Mouse (Mus musculus) MEL (cell line): ENCODE measurements around the gene Auts2. TPM values are rescaled to one million over a fixed set of nuclear protein-coding genes. Genes with fewer than 3 reads are reported as not detected.

Source experiments
- DNase-seq: peaks from one replicate; pipeline ENCODE4 v3.0.0; 2011; ENCODE audit warnings: low read depth, low spot score
- H3K27ac ChIP-seq: 2 replicates; pipeline ENCODE4 v1.5.1; 2012; ENCODE audit warnings: low read depth, mild to moderate bottlenecking, control low read depth, low read length, moderate library complexity; ENCODE audit not compliant: control insufficient read depth
- H3K27me3 ChIP-seq, 2 experiments: fragments of 150-350 bp in 1 of 2; sonication (generic) in 1 of 2; 2 replicates each; pipeline ENCODE4 v1.6.1; 2012; ENCODE audit warnings: low read length in 2 of 2, mild to moderate bottlenecking in 2 of 2, improper control_type of control experiment in 1 of 2, moderate library complexity in 1 of 2; ENCODE audit not compliant: insufficient read depth in 2 of 2, control insufficient read depth in 1 of 2
- H3K36me3 ChIP-seq, 2 experiments: 2 replicates each; pipeline ENCODE4 v1.6.1; 2012 to 2014; ENCODE audit warnings: low read length in 2 of 2, improper control_type of control experiment in 1 of 2, inconsistent platforms in 1 of 2, mild to moderate bottlenecking in 1 of 2; ENCODE audit not compliant: insufficient read depth in 2 of 2, control insufficient read depth in 1 of 2
- H3K4me1 ChIP-seq, 2 experiments: fragments of 150-350 bp in 1 of 2; sonication (generic) in 1 of 2; 2 replicates each; pipeline ENCODE4 v1.6.1; 2012; ENCODE audit warnings: low read length in 2 of 2, improper control_type of control experiment in 1 of 2, mild to moderate bottlenecking in 1 of 2; ENCODE audit not compliant: insufficient read depth in 2 of 2, control insufficient read depth in 1 of 2
- H3K4me3 ChIP-seq, 2 experiments: fragments of 150-350 bp in 1 of 2; sonication (generic) in 1 of 2; 2 replicates each; pipeline ENCODE4 v1.5.1; 2012; ENCODE audit warnings: low read depth in 2 of 2, low read length in 2 of 2, mild to moderate bottlenecking in 2 of 2, moderate library complexity in 2 of 2, control low read depth in 1 of 2, improper control_type of control experiment in 1 of 2; ENCODE audit not compliant: control insufficient read depth in 1 of 2, insufficient read depth in 1 of 2
- H3K79me2 ChIP-seq: 2 replicates; pipeline ENCODE4 v1.6.1; 2012; ENCODE audit warnings: mild to moderate bottlenecking, low read length, moderate library complexity; ENCODE audit not compliant: control insufficient read depth, poor library complexity, insufficient read depth
- H3K9ac ChIP-seq: 2 replicates; pipeline ENCODE4 v1.6.1; 2012; ENCODE audit warnings: low read depth, mild to moderate bottlenecking, control low read depth, low read length, moderate library complexity; ENCODE audit not compliant: control insufficient read depth, poor library complexity, severe bottlenecking
- H3K9me3 ChIP-seq: fragments of 150-350 bp; sonication (generic); replicated peaks from 2 replicates; pipeline ENCODE4 v1.6.1; 2012; ENCODE audit warnings: mild to moderate bottlenecking, low read length, improper control_type of control experiment, moderate library complexity; ENCODE audit not compliant: insufficient read depth
- BHLHE40 ChIP-seq: IDR thresholded peaks from 2 replicates; pipeline ENCODE4 v1.6.1; 2012; ENCODE audit warnings: low read depth, mild to moderate bottlenecking, inconsistent platforms, low read length, improper control_type of control experiment, borderline replicate concordance
- CHD1 ChIP-seq: IDR thresholded peaks from 2 replicates; pipeline ENCODE4 v1.6.1; 2012; ENCODE audit warnings: low read depth, mild to moderate bottlenecking, inconsistent platforms, low read length, improper control_type of control experiment
- CHD2 ChIP-seq: IDR thresholded peaks from 2 replicates; pipeline ENCODE4 v1.6.1; 2011; ENCODE audit warnings: low read length, improper control_type of control experiment
- CTCF ChIP-seq, 3 experiments: IDR thresholded peaks in 2 of 3; conservative IDR thresholded peaks in 1 of 3; 2 replicates each; pipeline ENCODE4 v1.5.1; 2011 to 2012; ENCODE audit warnings: low read length in 3 of 3, low read depth in 2 of 3, mild to moderate bottlenecking in 2 of 3, improper control_type of control experiment in 1 of 3, inconsistent platforms in 1 of 3, mixed read lengths in 1 of 3, moderate library complexity in 1 of 3; ENCODE audit not compliant: control insufficient read depth in 1 of 3, insufficient read depth in 1 of 3, poor library complexity in 1 of 3, severe bottlenecking in 1 of 3
- ELF1 ChIP-seq: IDR thresholded peaks from 2 replicates; pipeline ENCODE4 v1.6.1; 2014; ENCODE audit warnings: low read depth, mild to moderate bottlenecking, inconsistent platforms, low read length, improper control_type of control experiment, moderate library complexity
- EP300 ChIP-seq, 2 experiments: IDR thresholded peaks; 2 replicates each; pipeline ENCODE4 v1.6.1; 2011; ENCODE audit warnings: improper control_type of control experiment in 2 of 2, low read length in 2 of 2, low read depth in 1 of 2, mild to moderate bottlenecking in 1 of 2
- GATA1 ChIP-seq: IDR thresholded peaks from 2 replicates; pipeline ENCODE4 v1.6.1; 2011; ENCODE audit warnings: low read depth, low read length, improper control_type of control experiment
- JUND ChIP-seq: IDR thresholded peaks from 2 replicates; pipeline ENCODE4 v1.6.1; 2011; ENCODE audit warnings: low read depth, mild to moderate bottlenecking, improper control_type of control experiment, low read length
- KAT2A ChIP-seq: conservative IDR thresholded peaks from 2 replicates; pipeline ENCODE4 v1.6.1; 2012; ENCODE audit warnings: low read depth, low read length, improper control_type of control experiment, inconsistent platforms
- MAFK ChIP-seq: IDR thresholded peaks from 2 replicates; pipeline ENCODE4 v1.6.1; 2011; ENCODE audit warnings: low read depth, mild to moderate bottlenecking, low read length, improper control_type of control experiment, borderline replicate concordance
- MAZ ChIP-seq: IDR thresholded peaks from 2 replicates; pipeline ENCODE4 v1.6.1; 2012; ENCODE audit warnings: low read depth, mild to moderate bottlenecking, inconsistent platforms, low read length, improper control_type of control experiment
- MEF2A ChIP-seq: IDR thresholded peaks from 2 replicates; pipeline ENCODE4 v1.6.1; 2014; ENCODE audit warnings: low read depth, mild to moderate bottlenecking, inconsistent platforms, low read length, improper control_type of control experiment; ENCODE audit not compliant: poor library complexity, insufficient replicate concordance, severe bottlenecking; ENCODE audit errors: extremely low read depth
- NELFE ChIP-seq: IDR thresholded peaks from 2 replicates; pipeline ENCODE4 v1.6.1; 2011; ENCODE audit warnings: low read depth, low read length, improper control_type of control experiment
- POLR2A ChIP-seq, 2 experiments: IDR thresholded peaks; 2 replicates each; pipeline ENCODE4 v1.6.1; 2011 to 2012; ENCODE audit warnings: low read length in 2 of 2, mild to moderate bottlenecking in 2 of 2, control low read depth in 1 of 2, improper control_type of control experiment in 1 of 2, low read depth in 1 of 2, moderate library complexity in 1 of 2; ENCODE audit not compliant: control insufficient read depth in 1 of 2, insufficient read depth in 1 of 2, poor library complexity in 1 of 2
- RAD21 ChIP-seq: IDR thresholded peaks from 2 replicates; pipeline ENCODE4 v1.6.1; 2011; ENCODE audit warnings: mild to moderate bottlenecking, low read depth, low read length, improper control_type of control experiment
- RCOR1 ChIP-seq: IDR thresholded peaks from 2 replicates; pipeline ENCODE4 v1.6.1; 2012; ENCODE audit warnings: low read depth, mild to moderate bottlenecking, inconsistent platforms, low read length, improper control_type of control experiment
- TAL1 ChIP-seq: IDR thresholded peaks from 2 replicates; pipeline ENCODE4 v1.6.1; 2012; ENCODE audit warnings: mild to moderate bottlenecking, inconsistent platforms, low read length, moderate library complexity, mixed read lengths
- TCF12 ChIP-seq: IDR thresholded peaks from 2 replicates; pipeline ENCODE4 v1.6.1; 2014; ENCODE audit warnings: low read depth, mild to moderate bottlenecking, inconsistent platforms, low read length, improper control_type of control experiment, moderate library complexity
- UBTF ChIP-seq: IDR thresholded peaks from 2 replicates; pipeline ENCODE4 v1.6.1; 2012; ENCODE audit warnings: low read depth, mild to moderate bottlenecking, inconsistent platforms, low read length, improper control_type of control experiment, moderate library complexity, borderline replicate concordance; ENCODE audit not compliant: insufficient read depth
- USF1 ChIP-seq: IDR thresholded peaks from 2 replicates; pipeline ENCODE4 v1.6.1; 2014; ENCODE audit warnings: low read depth, mild to moderate bottlenecking, inconsistent platforms, low read length, improper control_type of control experiment, moderate library complexity
- USF2 ChIP-seq, 2 experiments: IDR thresholded peaks; 2 replicates each; pipeline ENCODE4 v1.6.1; 2011 to 2012; ENCODE audit warnings: improper control_type of control experiment in 2 of 2, low read length in 2 of 2, borderline replicate concordance in 1 of 2, inconsistent platforms in 1 of 2, low read depth in 1 of 2, mild to moderate bottlenecking in 1 of 2; ENCODE audit not compliant: insufficient read depth in 1 of 2
- ZKSCAN1 ChIP-seq: IDR thresholded peaks from 2 replicates; pipeline ENCODE4 v1.6.1; 2012; ENCODE audit warnings: low read depth, mild to moderate bottlenecking, inconsistent platforms, low read length, improper control_type of control experiment, moderate library complexity
- ZNF384 ChIP-seq: IDR thresholded peaks from 2 replicates; pipeline ENCODE4 v1.6.1; 2012; ENCODE audit warnings: low read depth, mild to moderate bottlenecking, inconsistent platforms, low read length, improper control_type of control experiment
- polyA plus RNA-seq, 2 experiments: library from polyadenylated mRNA; stranded (reverse) in 1 of 2; unstranded in 1 of 2; fragments of >175 nt in 1 of 2; fragments of >200 nt in 1 of 2; gene quantifications; 2 replicates each; pipeline versions ENCODE4 v1.2.1 to v1.2.4; 2012; ENCODE audit warnings: low replicate concordance in 2 of 2, low read depth in 1 of 2; ENCODE audit not compliant: insufficient read length in 2 of 2, insufficient read depth in 1 of 2, missing spikeins in 1 of 2
- total RNA-seq: library from RNA; depleted of rRNA; stranded (reverse); fragments of 300-350 nt; gene quantifications from 2 replicates; pipeline ENCODE4 v1.2.3, GENCODE M21; 2012

Auts2 gene
- total and polyA plus RNA-seq, 3 experiments, result not detected

DNA sequence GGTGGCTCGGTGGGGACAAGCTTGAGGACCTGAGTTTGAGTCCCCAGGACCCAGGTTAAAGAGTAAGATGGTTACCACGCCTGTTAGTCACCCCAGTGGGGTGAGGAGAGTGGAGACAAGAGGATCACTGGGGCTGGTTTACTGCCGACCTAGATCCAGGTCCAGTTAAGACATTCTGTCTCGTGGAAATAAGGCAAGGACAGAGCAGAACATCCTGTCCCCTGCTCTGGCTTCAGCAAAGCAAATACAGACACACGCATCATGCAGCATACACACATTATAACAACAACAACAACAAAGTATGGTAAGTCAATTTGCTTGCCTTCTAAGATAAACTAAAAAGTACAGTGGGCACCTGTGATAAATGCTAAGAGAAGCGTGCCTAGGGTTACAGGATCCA lies 57.1 kb downstream of the Auts2 start:
- Histone ChIP-seq H3K4me1 (no peaks in the 10 kb centered on the region), H3K27me3 (no peaks in the 10 kb centered on the region), H3K79me2 (no peaks in the 10 kb centered on the region), H3K9ac (no peak overlapping the region), H3K27ac (no peak overlapping the region), H3K9me3 (no peaks in the 10 kb centered on the region), H3K36me3 (no peaks in the 10 kb centered on the region), H3K4me3 (no peak overlapping the region)
- DNase-seq, result no peak
- no peak for TF ChIP-seq CHD2
- no peak for TF ChIP-seq ZKSCAN1
- TF ChIP-seq JUND, result no peak

DNA sequence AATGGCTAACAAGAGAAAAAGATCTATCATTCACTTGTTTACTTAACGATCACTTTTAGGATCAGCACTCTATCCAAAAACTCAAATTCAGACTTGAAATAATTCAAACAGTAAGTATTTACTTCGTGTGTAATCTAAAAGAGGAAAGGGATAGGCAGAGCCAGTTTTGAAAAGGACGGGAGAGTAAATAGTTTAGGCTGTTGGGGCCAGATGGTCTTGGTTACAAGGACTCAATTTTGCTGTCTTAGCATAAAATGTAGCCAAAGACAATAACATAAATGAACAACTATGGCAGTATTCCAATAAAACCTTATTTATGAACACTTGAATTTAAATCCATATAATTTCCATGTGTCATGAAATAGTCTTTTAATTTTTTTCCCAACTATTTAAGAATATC lies 57.7 kb downstream of the Auts2 start:
- TF ChIP-seq UBTF (no peak), ELF1 (no peak), NELFE (no peak), CHD1 (no peak)
- TF ChIP-seq, all 39 proteins: peak for 0

DNA sequence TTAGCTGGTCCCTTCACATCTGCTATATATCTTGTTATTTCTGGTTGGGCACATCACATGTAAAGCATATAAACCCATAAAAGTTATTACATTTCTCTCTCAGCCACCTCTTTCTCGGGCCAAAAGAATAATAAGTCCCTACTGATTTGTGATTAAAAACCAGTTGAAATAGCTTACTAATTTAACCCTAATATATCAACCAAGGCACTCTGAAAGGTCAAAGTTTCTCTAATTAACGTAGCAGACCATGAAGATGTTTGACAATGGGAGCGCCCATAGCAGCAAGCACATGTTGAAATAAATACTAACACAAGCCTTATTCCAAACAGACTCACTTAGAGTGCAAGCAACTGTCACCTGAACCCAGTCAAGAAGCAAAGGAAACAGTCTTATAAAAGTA lies 61.7 kb downstream of the Auts2 start:
- TF ChIP-seq MAZ (no peak), USF2 (IDR thresholded peaks at IDR 0.05; ENCODE audit: borderline replicate concordance in 1 of 2, insufficient read depth in 1 of 2, low read depth in 1 of 2, low read length in 2 of 2) (no peak), UBTF (no peak), KAT2A (no peak), CTCF (IDR thresholded peaks at IDR 0.05 in 2 of 3, conservative IDR thresholded peaks at IDR 0.05 in 1 of 3; ENCODE audit: control insufficient read depth in 1 of 3, insufficient read depth in 1 of 3, low read depth in 2 of 3, low read length in 3 of 3, poor library complexity in 1 of 3, severe bottlenecking in 1 of 3) (no peak), USF1 (no peak), TAL1 (no peak), POLR2A (IDR thresholded peaks at IDR 0.05; ENCODE audit: control insufficient read depth in 1 of 2, insufficient read depth in 1 of 2, low read depth in 1 of 2, low read length in 2 of 2, poor library complexity in 1 of 2) (no peak), GATA1 (no peak), EP300 (IDR thresholded peaks at IDR 0.05; ENCODE audit: low read depth in 1 of 2, low read length in 2 of 2) (no peak), ZNF384 (no peak), BHLHE40 (no peak), MEF2A (no peak), RCOR1 (no peak), RAD21 (no peak), MAFK (no peak), JUND (no peak), TCF12 (no peak)
- Histone ChIP-seq H3K4me3 (no peak overlapping the region), H3K36me3 (no peaks in the 10 kb centered on the region), H3K27ac (no peak overlapping the region), H3K4me1 (no peaks in the 10 kb centered on the region), H3K27me3 (no peaks in the 10 kb centered on the region), H3K79me2 (no peaks in the 10 kb centered on the region), H3K9ac (no peak overlapping the region), H3K9me3 (no peaks in the 10 kb centered on the region)
- DNase-seq, result no peak

More for the DNA sequence above, 57.7 kb downstream of the Auts2 start:
- Histone ChIP-seq H3K4me1 (no peaks in the 10 kb centered on the region), H3K79me2 (no peaks in the 10 kb centered on the region), H3K27me3 (no peaks in the 10 kb centered on the region), H3K36me3 (no peaks in the 10 kb centered on the region), H3K9me3 (no peaks in the 10 kb centered on the region), H3K4me3 (no peak overlapping the region), H3K9ac (no peak overlapping the region), H3K27ac (no peak overlapping the region)
- DNase-seq, result no peak
